Mouse (Mus musculus) hindbrain, embryonic 12.5 days (tissue): ENCODE measurements around the gene Gm3138. TPM values are rescaled to one million over a fixed set of nuclear protein-coding genes. Genes with fewer than 3 reads are reported as not detected.
"Not testable (repeated sequence)": the region's sequence is repeated elsewhere in the genome, so short reads cannot be mapped to it uniquely, and the experiment has no call there.

Experiments used
- ATAC-seq: fragments of 200-750 bp; cut with Nextera tagmentation; 2 replicates; pipeline ENCODE4 v1.8.0; 2017; ENCODE audit warnings: moderate TSS enrichment; ENCODE audit not compliant: low FRiP score
- H3K27ac ChIP-seq: fragments of 300-500 bp; sonication (generic); 2 replicates; pipeline ENCODE4 v1.5.1; 2016; ENCODE audit warnings: mild to moderate bottlenecking
- H3K27me3 ChIP-seq: fragments of 300-500 bp; sonication (generic); 2 replicates; pipeline ENCODE4 v1.6.1; 2016; ENCODE audit warnings: mild to moderate bottlenecking
- H3K36me3 ChIP-seq: fragments of 300-500 bp; sonication (generic); 2 replicates; pipeline ENCODE4 v1.6.1; 2016; ENCODE audit warnings: mild to moderate bottlenecking
- H3K4me1 ChIP-seq: fragments of 300-500 bp; sonication (generic); 2 replicates; pipeline ENCODE4 v1.6.1; 2016
- H3K4me2 ChIP-seq: fragments of 300-500 bp; sonication (generic); replicated peaks from 2 replicates; pipeline ENCODE4 v1.6.1; 2016; ENCODE audit warnings: mild to moderate bottlenecking
- H3K4me3 ChIP-seq: fragments of 300-500 bp; sonication (generic); 2 replicates; pipeline ENCODE4 v1.5.1; 2016; ENCODE audit warnings: mild to moderate bottlenecking
- H3K9ac ChIP-seq: fragments of 300-500 bp; sonication (generic); 2 replicates; pipeline ENCODE4 v1.6.1; 2016; ENCODE audit warnings: mild to moderate bottlenecking, moderate library complexity
- H3K9me3 ChIP-seq: fragments of 300-500 bp; sonication (generic); replicated peaks from 2 replicates; pipeline ENCODE4 v1.6.1; 2016; ENCODE audit warnings: mild to moderate bottlenecking
- WGBS: fragments of 180-500 bp; shearing (Covaris S2); methylation state at CpG from one replicate; pipeline ENCODE4 v1.1.7; 2016; 5-methylcytosine and 5-hydroxymethylcytosine counted together
- polyA plus RNA-seq: library from polyadenylated mRNA; unstranded; fragments of >200 nt; fragmentation: Nextera tagmentation; extraction: Ambion mirVana; gene quantifications from 2 replicates; pipeline ENCODE4 v1.2.1, GENCODE M21; 2016

The Gm3138 gene
- polyA plus RNA-seq: not detected in 2 replicates

- H3K27ac ChIP-seq, H3K9me3 ChIP-seq, H3K27me3 ChIP-seq, H3K4me2 ChIP-seq, H3K4me1 ChIP-seq, H3K4me3 ChIP-seq, H3K36me3 ChIP-seq, ATAC-seq, H3K9ac ChIP-seq: not testable (repeated sequence)
- no CpG with 5 or more reads among the region's 2 CpGs for WGBS
Measured at GRCm38 (mm10) chr14:4249331-4249730, at the start of gene Gm3138. Gm3138 (plus strand) TSS chr14:4249631.

GRCm38 (mm10) chr14:4269238-4269950 is 20.0 kb downstream of the Gm3138 start:
- not testable (repeated sequence) for H3K27me3 ChIP-seq, H3K9me3 ChIP-seq, H3K9ac ChIP-seq, H3K4me1 ChIP-seq, H3K36me3 ChIP-seq, H3K27ac ChIP-seq, ATAC-seq, H3K4me2 ChIP-seq, H3K4me3 ChIP-seq
- WGBS: 72% methylated on average over 2 of the region's 2 CpGs

GRCm38 (mm10) chr14:4279828-4280227 is 30.4 kb downstream of the Gm3138 start:
- not testable (repeated sequence) for H3K4me2 ChIP-seq, H3K27me3 ChIP-seq, H3K36me3 ChIP-seq, H3K9me3 ChIP-seq, H3K4me1 ChIP-seq, H3K9ac ChIP-seq, H3K27ac ChIP-seq, H3K4me3 ChIP-seq, ATAC-seq
- WGBS: 97% methylated on average over 2 of the region's 3 CpGs

Other genes with a start within 250 kb of the Gm3138 start
- 0.53 and 0.72 TPM in 2 replicates for gene Gm5796, start 225.7 kb upstream of the Gm3138 start, polyA plus RNA-seq
- not detected in 2 replicates for gene Gm3115, start 165.5 kb upstream of the Gm3138 start, polyA plus RNA-seq
- gene Gm8108, start 139.1 kb upstream of the Gm3138 start, polyA plus RNA-seq: 0.87 and 0.89 TPM in 2 replicates
- gene Gm3127, start 84.6 kb upstream of the Gm3138 start, polyA plus RNA-seq: not detected in 2 replicates
- gene Gm2974, start 67.1 kb upstream of the Gm3138 start, polyA plus RNA-seq: 1.6 and 2.2 TPM in 2 replicates
- gene Gm3149, start 67.7 kb downstream of the Gm3138 start, polyA plus RNA-seq: not detected in 2 replicates
- 0.94 and 1.4 TPM in 2 replicates for gene 2610042L04Rik, start 85.1 kb downstream of the Gm3138 start, polyA plus RNA-seq
- not detected in 2 replicates for gene Gm3159, start 147.9 kb downstream of the Gm3138 start, polyA plus RNA-seq
- 0.93 and 2.3 TPM in 2 replicates for gene Gm3164, start 165.8 kb downstream of the Gm3138 start, polyA plus RNA-seq
- gene Gm3173, start 181.4 kb downstream of the Gm3138 start, polyA plus RNA-seq: not detected in 2 replicates
- not detected in 2 replicates for gene Gm3182, start 232.1 kb downstream of the Gm3138 start, polyA plus RNA-seq